10 mouse cellular contexts compared by ENCODE assay signal in genomic region chr11:86579731-86580318, GRCm38 (mm10). TPM values are rescaled to one million over a fixed set of nuclear protein-coding genes. Genes with fewer than 3 reads are reported as not detected.
DNase-seq lines count a peak whose midpoint lies in the region; ATAC-seq lines count a peak whose summit lies in the region.
"Had no signal": no experiment of that assay in that cellular context is flagged by ENCODE, and none has a peak within 500 bp of the region (broad histone marks: within the 10 kb centered on the region; RNA-seq: fewer than 3 reads in every experiment).

No protein-coding gene starts in this region.

- WGBS in heart, embryonic 15.5 days, result 75% methylated on average over 10 of the region's 10 CpGs
- 84% methylated on average over 10 of the region's 10 CpGs for WGBS in heart, embryonic 10.5 days

- peaks cover 52% of the 10 kb centered on the region for H3K4me1 ChIP-seq in heart, embryonic 15.5 days (replicated peaks)
- H3K4me1 ChIP-seq in heart, embryonic 10.5 days, result peaks cover 47% of the 10 kb centered on the region

- no peak for ATAC-seq in heart, embryonic 15.5 days (replicated peaks; ENCODE audit: insufficient number of reproducible peaks, insufficient read depth, low FRiP score, low read depth)

- H3K27ac ChIP-seq in heart, embryonic 15.5 days, result peak overlapping the region; percentile 87; the same call in 1 of the 2 replicates
- H3K27ac ChIP-seq in heart, embryonic 10.5 days, result no peak overlapping the region

- H3K4me3 ChIP-seq in heart, embryonic 15.5 days, result no peak overlapping the region
- no peak overlapping the region for H3K4me3 ChIP-seq in heart, embryonic 10.5 days

- H3K9me3 ChIP-seq in heart, embryonic 15.5 days (replicated peaks), result no peaks in the 10 kb centered on the region
- H3K9me3 ChIP-seq in heart, embryonic 10.5 days, result no peaks in the 10 kb centered on the region

- H3K9ac ChIP-seq in heart, embryonic 15.5 days, result no peak overlapping the region

- H3K36me3 ChIP-seq in heart, embryonic 15.5 days, result no peaks in the 10 kb centered on the region
- H3K36me3 ChIP-seq in heart, embryonic 10.5 days, result no peaks in the 10 kb centered on the region

- no peak for DNase-seq in heart, embryonic 10.5 days (ENCODE audit: low spot score)
- DNase-seq in thymus, postnatal 14 days, result peak; percentile 18
- no peak for DNase-seq in thymus, postnatal 4 days
- peak; percentile 50 for DNase-seq in kidney, postnatal 10 days
- DNase-seq in ovary, adult 18-20 months (ENCODE audit: low spot score), result no peak
- no peak for DNase-seq in frontal cortex, postnatal 25 days (ENCODE audit: low spot score in 2 of 2)
- no peak for DNase-seq in spleen, postnatal 4 days (ENCODE audit: low spot score in 2 of 2)
- DNase-seq: cerebellum, adult 18-20 months; gastrocnemius, postnatal 10 days had no signal

- no peak overlapping the region for H3K4me2 ChIP-seq in heart, embryonic 15.5 days

- H3K27me3 ChIP-seq in heart, embryonic 15.5 days, result no peaks in the 10 kb centered on the region
- H3K27me3 ChIP-seq in heart, embryonic 10.5 days (ENCODE audit: insufficient read depth, poor library complexity, severe bottlenecking), result no peaks in the 10 kb centered on the region

RNA-seq across cellular contexts. Expression of gene Tubd1, which starts 35.0 kb away (rescaled TPM):
- 11.7 and 13.1 TPM in 2 replicates for polyA plus RNA-seq in heart, embryonic 15.5 days (2015; fragmentation: Nextera tagmentation; extraction: Ambion mirVana)
- polyA plus RNA-seq in heart, embryonic 10.5 days (2016; fragmentation: Nextera tagmentation; extraction: Ambion mirVana), result 11.8 and 12.8 TPM in 2 replicates

RNA-seq across cellular contexts. Expression of gene Rps6kb1, which starts 35.2 kb away (rescaled TPM):
- 38.4 and 44.1 TPM in 2 replicates for polyA plus RNA-seq in heart, embryonic 15.5 days (2015; fragmentation: Nextera tagmentation; extraction: Ambion mirVana)
- polyA plus RNA-seq in heart, embryonic 10.5 days (2016; fragmentation: Nextera tagmentation; extraction: Ambion mirVana), result 54.3 and 60.4 TPM in 2 replicates

Comparison
In these comparisons a context has a peak if more than half of its experiments do, and no peak if none do; other contexts are left out.
1. DNase-seq: peak in thymus, postnatal 14 days (single experiment) and kidney, postnatal 10 days (single experiment); none in heart, embryonic 10.5 days (single experiment), thymus, postnatal 4 days (single experiment), ovary, adult 18-20 months (single experiment), frontal cortex, postnatal 25 days (0 of 2) and spleen, postnatal 4 days (0 of 2).